Mouse (Mus musculus) ES-E14 (cell line): ENCODE data around the gene Ogfod3.

Experiments
- CHD2 ChIP-seq: IDR thresholded peaks from 2 replicates; pipeline ENCODE4 v1.6.1; 2014; ENCODE audit warnings: mild to moderate bottlenecking, low read depth, low read length, inconsistent platforms
- HCFC1 ChIP-seq: IDR thresholded peaks from 2 replicates; pipeline ENCODE4 v1.6.1; 2012; ENCODE audit warnings: low read length, inconsistent platforms, borderline replicate concordance; ENCODE audit not compliant: insufficient read depth
- MAFK ChIP-seq: IDR thresholded peaks from 2 replicates; pipeline ENCODE4 v1.6.1; 2014; ENCODE audit warnings: mild to moderate bottlenecking, low read depth, low read length, inconsistent platforms; ENCODE audit not compliant: insufficient read depth
- ZNF384 ChIP-seq: IDR thresholded peaks from 2 replicates; pipeline ENCODE4 v1.6.1; 2012; ENCODE audit warnings: low read depth, low read length, inconsistent platforms

- TF ChIP-seq MAFK (no peak), HCFC1 (no peak), CHD2 (no peak), ZNF384 (no peak)
Measured at GRCm38 (mm10) chr11:121231628-121232291, 27.2 kb upstream of the Ogfod3 start.
